Mouse (Mus musculus) ES-Bruce4 (cell line): ENCODE measurements at regions not wholly inside any gene's neighbourhood (a gene's known extent, or its start where the extent isn't known, plus 50 kb on each side); places are given as distances from the start of the nearest gene placed in this dataset.

Experiments
- H3K27ac ChIP-seq: 2 replicates; pipeline ENCODE4 v1.5.1; 2012; ENCODE audit warnings: low read length, inconsistent platforms; ENCODE audit not compliant: insufficient read depth
- H3K27me3 ChIP-seq: 2 replicates; pipeline ENCODE4 v1.6.1; 2012; ENCODE audit warnings: mild to moderate bottlenecking, low read length, inconsistent platforms; ENCODE audit not compliant: control insufficient read depth, poor library complexity, insufficient read depth, severe bottlenecking
- H3K36me3 ChIP-seq: 2 replicates; pipeline ENCODE4 v1.6.1; 2012; ENCODE audit warnings: inconsistent platforms, mild to moderate bottlenecking, low read length, moderate library complexity; ENCODE audit not compliant: control insufficient read depth, poor library complexity, insufficient read depth, severe bottlenecking
- H3K4me1 ChIP-seq: one replicate; pipeline ENCODE4 v1.8.1; 2011; ENCODE audit warnings: low read length; ENCODE audit not compliant: control insufficient read depth, insufficient read depth
- H3K4me3 ChIP-seq: 2 replicates; pipeline ENCODE4 v1.5.1; 2011; ENCODE audit warnings: low read depth, mild to moderate bottlenecking, low read length
- H3K9ac ChIP-seq: 2 replicates; pipeline ENCODE4 v1.6.1; 2012; ENCODE audit warnings: low read depth, mild to moderate bottlenecking, inconsistent platforms; ENCODE audit not compliant: poor library complexity, severe bottlenecking
- H3K9me3 ChIP-seq: replicated peaks from 2 replicates; pipeline ENCODE4 v1.6.1; 2012; ENCODE audit warnings: mild to moderate bottlenecking, low read length, inconsistent platforms; ENCODE audit not compliant: control insufficient read depth, poor library complexity, insufficient read depth, severe bottlenecking
- CTCF ChIP-seq: IDR thresholded peaks from one replicate; pipeline ENCODE4 v1.8.1; 2011; ENCODE audit warnings: low read depth, low read length
- EP300 ChIP-seq: IDR thresholded peaks from 2 replicates; pipeline ENCODE4 v1.6.1; 2011; ENCODE audit warnings: low read depth, low read length; ENCODE audit not compliant: insufficient read depth
- POLR2A ChIP-seq: IDR thresholded peaks from one replicate; pipeline ENCODE4 v1.8.1; 2011; ENCODE audit warnings: low read length; ENCODE audit not compliant: insufficient read depth

DNA sequence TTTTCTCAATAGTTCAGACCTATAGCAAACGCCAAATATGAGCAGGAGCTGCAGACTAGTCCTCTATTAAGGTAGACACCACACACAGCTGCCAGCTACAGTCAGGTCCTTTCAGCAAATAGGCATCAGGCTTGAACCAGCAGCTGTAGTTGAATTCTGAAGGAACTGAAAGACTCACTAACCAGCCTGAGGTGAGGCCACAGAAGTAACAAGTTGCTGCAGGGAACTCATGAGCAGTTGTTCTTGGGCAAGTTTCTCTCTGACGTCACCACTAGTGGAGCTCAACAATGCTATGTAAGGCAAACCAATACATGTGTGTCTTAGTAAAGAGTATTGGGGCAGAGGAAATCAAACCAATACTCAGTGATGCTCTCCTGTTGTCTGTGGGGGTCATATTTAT, 91.5 kb upstream of the Hgf start:
- no peaks in the 10 kb centered on the region for H3K4me1 ChIP-seq
- H3K4me3 ChIP-seq, result no peak overlapping the region
- no peak overlapping the region for H3K27ac ChIP-seq
- H3K9me3 ChIP-seq, result peaks cover 7% of the 10 kb centered on the region
- H3K36me3 ChIP-seq, result no peaks in the 10 kb centered on the region
- H3K9ac ChIP-seq, result no peak overlapping the region
- TF ChIP-seq CTCF (no peak), EP300 (no peak), POLR2A (no peak)
- H3K27me3 ChIP-seq, result no peaks in the 10 kb centered on the region

DNA sequence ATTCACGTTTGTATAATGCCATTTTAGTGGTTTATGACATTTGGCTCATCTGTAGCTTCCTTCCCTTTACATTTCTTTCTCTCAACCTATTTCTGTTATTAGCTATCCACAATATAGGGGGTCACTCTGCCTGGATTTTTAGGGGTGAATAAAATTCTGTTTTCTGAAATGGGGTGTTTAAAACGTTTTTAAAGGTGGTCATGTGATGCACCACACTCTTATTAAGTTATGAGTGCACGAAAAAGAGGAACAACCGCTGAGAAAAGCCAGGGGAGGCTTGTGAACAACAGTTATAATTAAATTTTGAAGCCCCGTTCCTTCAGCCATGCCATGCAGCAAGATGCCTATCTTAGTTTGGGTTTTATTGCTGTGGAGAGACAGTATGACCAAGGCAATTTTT, 87.0 kb upstream of the Hgf start:
- H3K27me3 ChIP-seq, result no peaks in the 10 kb centered on the region
- no peak overlapping the region for H3K27ac ChIP-seq
- H3K4me1 ChIP-seq, result no peaks in the 10 kb centered on the region
- no peaks in the 10 kb centered on the region for H3K9me3 ChIP-seq
- TF ChIP-seq CTCF, result no peak
- no peak for TF ChIP-seq EP300
- no peak for TF ChIP-seq POLR2A
- no peak overlapping the region for H3K4me3 ChIP-seq
- H3K36me3 ChIP-seq, result no peaks in the 10 kb centered on the region
- H3K9ac ChIP-seq, result no peak overlapping the region

DNA sequence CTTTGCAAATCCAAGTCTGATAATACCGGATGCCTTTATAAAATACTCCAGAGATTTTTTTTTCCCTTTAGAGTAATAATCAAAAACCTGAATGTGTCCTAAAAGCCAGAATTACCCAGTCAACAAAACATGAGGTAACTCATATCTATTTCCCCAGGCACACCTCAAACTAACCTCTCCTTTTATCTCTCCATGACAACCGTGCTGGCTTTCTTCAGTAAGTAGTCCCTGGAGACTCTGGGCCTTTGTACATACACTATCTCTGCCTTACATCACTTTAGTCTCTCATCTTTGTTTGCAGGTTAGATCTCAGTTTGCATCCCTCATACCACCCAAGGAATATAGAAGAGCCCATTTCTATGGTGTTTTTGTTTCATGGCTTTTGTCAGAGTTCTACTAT, 84.7 kb upstream of the Hgf start:
- Histone ChIP-seq H3K9ac (no peak overlapping the region), H3K27me3 (no peaks in the 10 kb centered on the region), H3K4me1 (no peaks in the 10 kb centered on the region), H3K4me3 (no peak overlapping the region), H3K27ac (no peak overlapping the region), H3K36me3 (no peaks in the 10 kb centered on the region), H3K9me3 (no peaks in the 10 kb centered on the region)
- no peak for TF ChIP-seq EP300

DNA sequence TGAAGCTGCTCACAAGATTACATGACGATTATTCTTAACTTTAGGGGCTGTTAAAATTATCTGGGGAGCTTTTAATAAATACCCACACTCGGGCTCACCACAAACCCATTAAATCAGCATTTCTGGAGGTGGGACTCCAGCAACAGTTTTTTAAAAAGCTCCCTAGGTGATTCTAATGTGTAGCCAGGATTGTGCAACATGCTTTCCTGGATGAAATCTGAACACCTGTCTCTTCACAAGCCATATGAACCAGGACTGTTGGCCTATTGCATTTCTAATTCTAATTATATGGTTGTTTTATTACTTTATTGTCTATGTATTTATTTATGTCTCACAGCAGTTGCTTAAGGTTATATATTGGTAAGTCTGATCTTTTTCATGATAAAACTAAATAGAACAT, 84.1 kb upstream of the Hgf start:
- no peaks in the 10 kb centered on the region for H3K36me3 ChIP-seq
- H3K4me3 ChIP-seq, result no peak overlapping the region
- H3K9me3 ChIP-seq, result no peaks in the 10 kb centered on the region
- H3K4me1 ChIP-seq, result no peaks in the 10 kb centered on the region
- H3K9ac ChIP-seq, result no peak overlapping the region
- no peak overlapping the region for H3K27ac ChIP-seq
- TF ChIP-seq POLR2A (no peak), EP300 (no peak), CTCF (no peak)
- H3K27me3 ChIP-seq, result no peaks in the 10 kb centered on the region

DNA sequence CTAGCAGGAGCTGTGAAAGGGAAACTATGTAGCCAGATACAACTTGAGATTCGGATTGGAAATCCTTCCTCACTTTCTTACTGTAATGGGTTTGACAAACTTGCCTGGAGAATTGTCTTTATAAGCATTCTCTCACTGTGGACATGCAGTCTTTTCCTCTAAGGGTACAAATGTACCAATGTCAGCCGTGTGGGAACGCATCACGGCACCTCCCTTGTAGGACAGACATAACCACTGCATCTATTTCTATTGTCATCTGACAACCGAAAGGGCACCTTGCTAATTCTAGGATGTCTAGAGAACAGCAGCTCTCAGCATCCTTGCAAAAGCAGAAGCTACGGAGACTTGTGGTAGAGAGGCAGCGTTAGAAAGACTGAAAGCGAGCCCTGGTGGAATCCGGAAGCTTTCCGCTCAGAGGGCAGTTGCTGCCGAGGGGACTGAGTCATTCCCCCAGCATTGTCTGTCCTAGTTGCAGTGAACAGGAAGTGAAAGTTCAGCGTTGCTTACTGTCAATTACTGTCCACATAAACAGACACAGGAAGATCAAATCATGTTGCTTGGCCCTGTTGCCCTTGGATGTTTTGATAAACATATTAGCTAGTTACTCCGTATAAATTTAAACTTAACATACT, 83.5 kb upstream of the Hgf start:
- Histone ChIP-seq H3K9me3 (no peaks in the 10 kb centered on the region), H3K27ac (no peak overlapping the region), H3K4me3 (no peak overlapping the region), H3K9ac (no peak overlapping the region), H3K27me3 (no peaks in the 10 kb centered on the region), H3K4me1 (no peaks in the 10 kb centered on the region), H3K36me3 (no peaks in the 10 kb centered on the region)
- TF ChIP-seq EP300 (no peak), POLR2A (no peak), CTCF (no peak)

DNA sequence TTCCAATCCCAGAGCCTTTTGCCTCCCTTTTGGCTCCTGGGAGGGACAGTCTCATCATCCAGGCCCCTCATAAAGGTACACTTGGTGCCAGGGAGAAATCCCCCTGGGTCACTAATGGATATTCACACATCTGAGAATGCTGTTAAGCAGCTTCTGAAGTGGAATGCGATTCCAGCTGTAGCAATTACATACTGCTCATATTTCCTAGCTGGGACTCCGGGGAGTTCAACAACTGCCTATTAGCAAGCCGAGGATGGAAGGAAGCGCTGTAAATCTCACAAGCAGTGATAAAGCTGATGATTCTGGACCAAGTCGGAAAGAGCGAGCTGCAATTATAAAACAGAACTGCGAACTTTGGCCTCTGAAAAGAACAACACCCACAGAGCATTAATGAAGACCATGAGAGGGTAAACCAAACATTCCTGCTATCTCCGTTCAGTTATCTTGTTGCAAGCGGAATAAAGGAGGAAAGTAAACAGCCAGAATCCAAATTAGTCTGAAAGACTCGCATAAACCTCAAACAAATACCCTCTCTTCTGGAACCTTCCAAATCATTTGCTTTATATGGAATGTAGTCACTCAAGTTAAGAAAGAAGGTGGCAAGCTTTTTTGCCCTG, 82.8 kb upstream of the Hgf start:
- Histone ChIP-seq H3K9me3 (no peaks in the 10 kb centered on the region), H3K36me3 (no peaks in the 10 kb centered on the region), H3K27me3 (no peaks in the 10 kb centered on the region), H3K4me3 (no peak overlapping the region), H3K9ac (no peak overlapping the region), H3K27ac (no peak overlapping the region), H3K4me1 (no peaks in the 10 kb centered on the region)
- TF ChIP-seq CTCF, result no peak
- no peak for TF ChIP-seq EP300
- no peak for TF ChIP-seq POLR2A
